Mouse (Mus musculus): ENCODE results near the gene Zic1. TPM values are rescaled to one million over a fixed set of nuclear protein-coding genes. Genes with fewer than 3 reads are reported as not detected.
A peak's percentile ranks its signal among the peaks of the same experiment; 100 is the strongest.

The Zic1 gene
- polyA plus RNA-seq, 1 experiment from 2014 or later: not detected

DNA sequence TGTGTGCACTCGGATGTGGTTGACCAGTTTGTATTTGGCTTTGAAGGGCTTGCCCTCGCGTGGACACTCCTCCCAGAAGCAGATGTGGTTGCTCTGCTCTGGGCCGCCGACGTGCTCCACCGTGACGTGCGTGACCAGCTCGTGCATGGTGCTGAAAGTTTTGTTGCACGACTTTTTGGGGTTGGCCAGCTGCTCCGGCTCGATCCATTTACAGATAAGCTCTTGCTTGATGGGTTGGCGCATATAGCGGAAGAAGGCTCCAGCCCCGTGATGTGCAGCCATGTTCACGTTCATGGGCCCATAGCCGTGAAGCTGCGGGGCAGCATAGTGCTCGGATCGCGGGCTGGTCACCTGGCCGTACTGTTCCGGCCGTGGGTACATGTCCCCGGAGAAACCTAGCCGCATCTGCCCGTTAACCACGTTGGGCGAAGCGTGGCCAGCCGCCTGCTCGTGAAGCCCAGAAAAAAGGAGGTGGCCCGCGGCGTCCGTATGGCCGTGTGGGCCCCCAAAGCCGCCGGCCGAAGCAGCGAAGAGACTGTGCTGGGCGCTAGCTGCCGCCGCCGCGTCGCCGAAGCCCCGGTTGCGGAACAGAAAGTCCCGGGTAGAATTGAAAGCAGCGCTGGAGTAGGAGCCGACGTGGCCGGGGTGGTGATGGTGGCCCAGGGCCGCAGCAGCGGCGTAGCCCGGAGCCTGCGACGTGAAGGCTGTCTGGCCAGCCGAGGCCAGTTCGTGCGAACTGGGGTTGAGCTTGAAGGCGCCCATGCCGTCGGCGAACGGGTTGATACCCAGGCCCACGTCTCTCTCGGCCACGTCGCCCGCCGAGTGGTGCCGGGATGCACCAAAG, 1.3 kb downstream of the Zic1 start:
- H3K4me3 ChIP-seq: peak overlapping the region; percentile 17
- WGBS (ENCODE audit: insufficient replicate concordance): 2% methylated on average over 77 of the region's 77 CpGs
- H3K4me1 ChIP-seq: peaks cover 10% of the 10 kb centered on the region; the same call in 1 of the 2 replicates
- peak overlapping the region; percentile 44 for H3K4me2 ChIP-seq
- no peak overlapping the region for H3K27ac ChIP-seq
- peaks cover 96% of the 10 kb centered on the region for H3K27me3 ChIP-seq (replicated peaks)
- H3K9me3 ChIP-seq (replicated peaks): no peaks in the 10 kb centered on the region
- no peaks in the 10 kb centered on the region for H3K36me3 ChIP-seq
- no peak for ATAC-seq
- no peak overlapping the region for H3K9ac ChIP-seq

DNA sequence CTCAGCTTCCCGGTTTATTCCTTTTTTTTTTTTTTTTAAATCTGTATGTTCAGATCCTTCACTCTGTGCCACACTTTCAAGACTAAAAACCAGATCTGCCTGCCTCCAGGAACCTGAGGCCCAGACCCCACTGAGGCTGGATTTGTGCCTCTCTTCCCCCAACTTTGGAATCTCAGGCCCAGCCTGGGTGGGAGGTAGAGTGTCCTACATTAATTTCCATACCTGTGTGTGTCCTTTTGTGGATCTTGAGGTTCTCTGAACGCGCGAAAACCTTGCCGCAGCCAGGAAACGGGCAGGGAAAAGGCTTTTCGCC, 1.8 kb downstream of the Zic1 start:
- Histone ChIP-seq H3K4me3 (no peak overlapping the region), H3K36me3 (no peaks in the 10 kb centered on the region), H3K27me3 (replicated peaks) (peaks cover 93% of the 10 kb centered on the region), H3K27ac (no peak overlapping the region), H3K4me2 (no peak overlapping the region), H3K9ac (no peak overlapping the region), H3K4me1 (peaks cover 10% of the 10 kb centered on the region; the same call in 1 of the 2 replicates), H3K9me3 (replicated peaks) (no peaks in the 10 kb centered on the region)
- 3% methylated on average over 7 of the region's 7 CpGs for WGBS (ENCODE audit: insufficient replicate concordance)
- ATAC-seq: no peak

DNA sequence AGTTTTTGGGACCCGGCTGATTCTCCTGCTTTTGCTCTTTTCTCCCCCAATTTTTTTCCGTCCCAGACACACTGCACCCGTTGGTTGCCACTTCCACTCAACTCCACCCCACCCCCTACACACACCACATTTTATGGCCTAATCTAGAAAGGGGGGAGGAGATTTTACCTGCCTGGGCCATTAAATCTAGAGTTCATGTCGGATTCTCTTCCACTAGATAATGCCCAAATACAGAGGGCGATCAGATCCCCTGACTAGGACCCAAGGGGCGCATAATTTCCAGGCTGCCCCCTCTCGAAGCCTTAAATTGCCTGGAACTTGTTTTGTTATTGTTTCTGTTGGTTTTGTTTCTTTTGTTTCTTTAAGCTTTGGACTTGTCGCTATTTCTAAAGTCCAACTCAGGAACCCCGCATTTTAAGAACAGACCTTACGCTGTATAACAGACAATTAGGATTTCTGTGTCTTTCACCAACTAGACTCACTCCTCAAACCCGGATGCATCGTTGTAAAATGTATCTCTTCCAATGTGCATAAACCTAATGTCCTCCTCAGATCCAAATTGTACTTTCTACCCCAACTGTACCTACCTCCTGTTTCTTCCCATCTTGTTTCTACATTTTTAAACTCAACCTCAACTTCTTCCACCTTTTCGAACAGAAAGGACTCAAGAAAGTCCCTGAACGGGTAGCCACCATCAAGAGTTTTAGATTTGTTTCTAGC, 2.4 kb downstream of the Zic1 start:
- peaks cover 10% of the 10 kb centered on the region; the same call in 1 of the 2 replicates for H3K4me1 ChIP-seq
- WGBS (ENCODE audit: insufficient replicate concordance): 5% methylated on average over 14 of the region's 14 CpGs
- H3K27ac ChIP-seq: no peak overlapping the region
- no peak for ATAC-seq
- H3K9me3 ChIP-seq (replicated peaks): no peaks in the 10 kb centered on the region
- no peak overlapping the region for H3K9ac ChIP-seq
- H3K36me3 ChIP-seq: no peaks in the 10 kb centered on the region
- no peak overlapping the region for H3K4me2 ChIP-seq
- no peak overlapping the region for H3K4me3 ChIP-seq
- H3K27me3 ChIP-seq (replicated peaks): peaks cover 87% of the 10 kb centered on the region

DNA sequence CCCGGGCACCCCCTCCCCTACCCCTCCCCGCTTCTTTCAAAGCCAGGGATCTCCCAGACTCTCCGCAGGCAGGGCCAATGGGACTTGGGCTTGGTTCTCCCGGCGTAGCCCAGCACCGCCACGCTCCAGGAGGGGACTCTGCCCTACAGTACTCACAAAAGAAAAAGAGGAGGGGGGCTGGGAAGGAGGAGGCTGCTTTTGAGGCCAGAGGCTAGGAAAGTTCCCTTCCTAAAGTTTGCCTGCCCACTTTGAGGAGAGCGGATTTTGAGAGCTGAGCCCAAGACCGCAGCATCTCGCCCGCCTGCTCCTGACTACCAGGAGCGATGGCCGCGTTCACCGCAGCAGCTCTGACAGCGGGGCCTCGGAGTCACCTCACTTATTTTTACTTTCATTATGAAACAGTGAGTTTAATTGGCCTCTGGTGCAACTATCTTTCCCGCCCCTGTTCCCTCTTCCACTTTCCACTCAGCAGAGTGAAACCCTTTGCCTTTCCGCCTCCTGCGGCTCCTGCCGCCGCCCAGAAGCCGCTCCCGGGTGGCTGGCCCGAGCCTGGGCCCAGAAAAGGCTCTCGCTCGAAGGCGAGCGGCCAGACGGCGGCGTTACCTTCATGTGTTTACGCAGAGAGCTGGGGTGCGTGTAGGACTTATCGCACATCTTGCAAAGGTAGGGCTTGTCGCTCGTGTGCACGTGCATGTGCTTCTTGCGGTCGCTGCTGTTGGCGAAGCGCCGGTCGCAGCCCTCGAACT, 3.6 kb downstream of the Zic1 start, which contains the start of gene Zic4:
Zic4 (plus strand) TSS at position 558 of the 746 bp plus-strand sequence.
- Histone ChIP-seq H3K9me3 (replicated peaks) (no peaks in the 10 kb centered on the region), H3K4me3 (peak within 1 kb of the TSS; percentile 35), H3K27me3 (replicated peaks) (peaks cover 85% of the 10 kb centered on the region), H3K27ac (no peak within 1 kb of the TSS), H3K4me2 (peak within 1 kb of the TSS; percentile 48), H3K9ac (no peak within 1 kb of the TSS), H3K4me1 (peaks cover 10% of the 10 kb centered on the region; the same call in 1 of the 2 replicates), H3K36me3 (no peaks in the 10 kb centered on the region)
- no peak for ATAC-seq
- WGBS (ENCODE audit: insufficient replicate concordance): under 1% methylated on average over 41 of the region's 45 CpGs

DNA sequence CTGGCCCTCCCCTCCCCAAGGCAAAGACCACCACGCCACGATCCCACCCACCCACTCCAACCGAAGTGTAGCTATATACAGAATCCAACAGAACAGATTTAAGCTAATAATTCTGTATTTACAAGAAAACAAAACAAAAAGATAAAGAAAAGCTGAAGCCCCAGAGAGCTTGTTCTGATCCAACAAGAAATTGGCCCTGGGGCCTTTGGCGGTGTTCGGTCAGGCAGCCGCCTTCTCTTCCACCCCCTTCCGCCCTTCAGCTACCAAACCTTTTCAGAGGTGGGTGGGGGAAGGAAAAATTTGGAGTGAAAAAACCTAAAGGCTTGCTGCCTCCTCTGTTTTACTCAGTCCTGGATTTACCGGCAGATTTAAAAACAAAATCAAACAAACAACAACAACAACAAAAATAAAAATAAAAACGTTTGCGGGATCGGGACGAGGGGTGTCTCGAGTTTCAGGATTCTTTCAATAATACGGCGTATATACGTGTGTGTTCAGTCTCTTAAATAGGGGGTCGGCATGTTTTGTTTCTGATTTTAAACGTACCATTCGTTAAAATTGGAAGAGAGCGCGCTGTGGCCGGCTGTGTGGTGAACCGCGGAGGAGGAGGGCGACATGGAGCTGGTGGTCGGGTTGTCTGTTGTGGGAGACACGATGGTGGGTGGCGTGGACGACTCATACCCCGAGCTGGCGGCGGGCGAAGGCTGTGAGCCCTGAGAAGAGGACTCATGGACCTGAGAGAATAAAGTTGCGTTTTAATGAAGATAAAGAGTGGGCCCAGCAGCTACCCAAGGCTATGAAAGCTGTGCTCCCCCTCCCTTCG, 4.4 kb downstream of the Zic1 start:
- Histone ChIP-seq H3K4me3 (peak overlapping the region; percentile 35; the same call in 1 of the 2 replicates), H3K4me1 (peaks cover 10% of the 10 kb centered on the region; the same call in 1 of the 2 replicates), H3K9ac (no peak overlapping the region), H3K27ac (no peak overlapping the region), H3K27me3 (replicated peaks) (peaks cover 85% of the 10 kb centered on the region), H3K36me3 (no peaks in the 10 kb centered on the region), H3K9me3 (replicated peaks) (no peaks in the 10 kb centered on the region), H3K4me2 (no peak overlapping the region)
- 3% methylated on average over 35 of the region's 35 CpGs for WGBS (ENCODE audit: insufficient replicate concordance)
- no peak for ATAC-seq

DNA sequence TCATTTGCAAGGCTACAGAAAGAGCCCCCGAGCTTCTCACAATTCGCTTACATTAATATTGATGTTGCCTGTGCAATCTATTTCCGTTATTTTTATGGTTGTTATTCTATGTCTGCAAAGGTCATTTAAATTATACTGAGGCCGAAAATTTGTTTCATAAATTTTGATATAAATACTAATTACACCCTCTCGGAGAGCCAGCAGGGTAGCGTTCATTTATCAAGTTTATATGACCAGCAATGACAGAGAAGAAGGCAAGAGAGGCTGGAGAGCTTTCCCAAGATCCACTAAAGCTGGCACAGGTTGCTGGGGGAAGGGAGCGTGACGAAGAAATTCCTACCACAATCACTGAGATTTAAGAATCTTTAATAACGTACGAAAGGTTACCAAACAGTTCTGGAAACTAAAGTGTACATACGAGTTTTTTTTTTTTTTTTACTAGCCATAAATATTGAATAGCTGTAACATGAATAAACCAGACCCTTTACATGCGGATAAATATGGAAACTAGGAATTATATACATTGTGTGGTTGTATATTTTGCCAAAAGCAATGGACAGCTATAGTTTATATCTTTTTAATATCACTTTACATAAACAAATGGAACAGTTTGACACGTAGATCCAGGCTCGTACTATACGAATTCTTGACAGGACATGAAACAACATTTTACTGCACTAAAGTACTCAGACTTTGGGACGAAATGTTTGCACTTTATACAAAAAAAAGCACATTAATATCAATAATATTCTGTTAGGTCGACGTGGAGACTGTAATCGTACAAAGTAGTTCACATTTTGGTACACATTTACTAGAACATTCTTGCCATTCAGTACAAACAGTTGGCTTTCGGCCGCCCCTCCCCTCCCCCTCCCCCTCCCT, 5.2 kb downstream of the Zic1 start:
- WGBS (ENCODE audit: insufficient replicate concordance): 6% methylated on average over 21 of the region's 21 CpGs
- no peak overlapping the region for H3K4me2 ChIP-seq
- H3K9ac ChIP-seq: no peak overlapping the region
- H3K36me3 ChIP-seq: no peaks in the 10 kb centered on the region
- H3K9me3 ChIP-seq (replicated peaks): no peaks in the 10 kb centered on the region
- H3K27ac ChIP-seq: no peak overlapping the region
- no peak overlapping the region for H3K4me3 ChIP-seq
- H3K4me1 ChIP-seq: peaks cover 10% of the 10 kb centered on the region; the same call in 1 of the 2 replicates
- ATAC-seq: no peak
- peaks cover 85% of the 10 kb centered on the region for H3K27me3 ChIP-seq (replicated peaks)

DNA sequence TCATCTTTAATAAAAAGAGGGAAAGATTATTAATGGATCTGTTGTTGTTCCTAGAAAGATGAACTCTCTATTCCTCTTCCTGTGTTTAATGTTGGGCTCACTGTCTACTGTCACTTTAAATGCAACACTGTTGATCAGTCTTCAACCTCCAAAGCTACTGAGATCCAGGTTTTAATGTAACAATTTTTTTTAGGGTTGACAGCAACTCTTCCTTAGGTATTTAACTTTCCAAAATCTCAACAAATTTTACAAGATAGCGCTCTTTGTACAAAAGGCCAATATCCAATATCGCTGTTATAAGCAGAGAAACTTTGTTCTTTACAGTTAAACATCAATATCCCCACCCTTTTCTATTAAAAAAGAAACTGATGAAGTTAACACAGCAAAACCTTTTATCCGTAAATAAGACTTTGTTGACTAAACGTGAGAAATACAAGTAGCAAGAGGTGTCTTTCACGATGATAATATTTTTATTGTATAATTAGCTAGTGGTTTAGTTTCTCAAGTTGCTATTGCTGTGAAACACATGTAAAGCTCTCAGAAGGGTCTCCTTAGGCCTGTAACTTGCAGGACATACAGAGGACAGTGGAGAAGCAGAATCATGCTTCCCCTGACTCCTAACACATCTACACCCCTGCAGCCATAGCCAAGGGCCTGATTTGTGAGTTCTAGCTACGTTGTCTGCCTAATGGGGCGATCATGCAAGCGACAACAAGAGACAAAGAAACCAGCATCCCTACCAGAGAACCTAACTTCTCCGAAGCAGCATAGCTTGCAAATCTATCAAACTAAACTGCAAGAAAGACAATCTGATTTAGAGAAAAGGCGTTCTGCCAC, 6.5 kb downstream of the Zic1 start:
- peaks cover 5% of the 10 kb centered on the region; the same call in 1 of the 2 replicates for H3K4me1 ChIP-seq
- no peak overlapping the region for H3K4me3 ChIP-seq
- no peak overlapping the region for H3K27ac ChIP-seq
- no peak for ATAC-seq
- H3K36me3 ChIP-seq: no peaks in the 10 kb centered on the region
- H3K9ac ChIP-seq: no peak overlapping the region
- H3K4me2 ChIP-seq: no peak overlapping the region
- no peaks in the 10 kb centered on the region for H3K9me3 ChIP-seq (replicated peaks)
- H3K27me3 ChIP-seq (replicated peaks): peaks cover 85% of the 10 kb centered on the region
- 9% methylated on average over 10 of the region's 10 CpGs for WGBS (ENCODE audit: insufficient replicate concordance)

DNA sequence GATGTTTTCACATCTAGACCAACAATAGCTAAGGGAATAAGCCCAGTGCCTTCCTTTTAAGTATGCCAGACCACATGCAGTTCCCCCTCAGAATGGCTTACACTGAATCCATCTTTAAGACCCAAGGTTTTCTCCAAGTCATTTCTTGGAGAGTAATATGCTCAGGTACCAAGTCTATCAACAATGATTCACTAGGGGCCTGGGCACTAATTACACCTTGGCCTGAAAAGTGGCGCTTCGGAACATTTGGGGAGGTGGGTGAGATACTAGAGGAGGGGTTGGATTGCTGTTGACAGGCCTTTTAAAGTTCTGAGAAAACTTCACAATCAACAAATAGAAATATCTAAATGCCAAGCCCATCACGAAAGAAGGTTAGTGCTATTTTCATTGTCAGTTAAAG, 8.3 kb downstream of the Zic1 start:
- WGBS (ENCODE audit: insufficient replicate concordance): 9% methylated on average over 3 of the region's 3 CpGs

DNA sequence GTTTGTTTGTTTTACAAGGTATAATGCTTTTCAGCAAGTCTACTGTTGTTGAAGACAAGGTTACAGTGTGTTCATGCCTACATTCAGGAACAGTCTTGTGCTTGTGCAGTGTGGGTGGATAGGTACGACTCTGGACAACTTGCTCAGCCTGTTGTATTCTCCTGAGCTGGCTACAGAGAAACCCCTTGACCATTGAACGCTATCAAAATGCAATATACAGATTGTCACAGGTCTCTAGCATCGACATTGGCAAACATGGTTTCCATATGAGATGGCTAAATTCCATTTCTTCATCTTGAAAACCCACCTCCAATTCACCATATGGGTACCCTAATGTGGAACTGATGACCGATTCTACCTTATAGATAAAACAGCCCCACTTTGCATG, 9.3 kb downstream of the Zic1 start:
- Histone ChIP-seq H3K4me2 (no peak overlapping the region), H3K36me3 (no peaks in the 10 kb centered on the region), H3K27ac (no peak overlapping the region), H3K4me1 (no peaks in the 10 kb centered on the region), H3K9me3 (replicated peaks) (no peaks in the 10 kb centered on the region), H3K27me3 (replicated peaks) (peaks cover 84% of the 10 kb centered on the region), H3K4me3 (no peak overlapping the region), H3K9ac (no peak overlapping the region)
- 17% methylated on average over 4 of the region's 4 CpGs for WGBS (ENCODE audit: insufficient replicate concordance)
- ATAC-seq: no peak

More for the DNA sequence above, 8.3 kb downstream of the Zic1 start:
- ATAC-seq: no peak
- no peak overlapping the region for H3K4me3 ChIP-seq
- no peak overlapping the region for H3K9ac ChIP-seq
- H3K36me3 ChIP-seq: no peaks in the 10 kb centered on the region
- no peak overlapping the region for H3K4me2 ChIP-seq
- H3K4me1 ChIP-seq: peaks cover 5% of the 10 kb centered on the region; the same call in 1 of the 2 replicates
- H3K9me3 ChIP-seq (replicated peaks): no peaks in the 10 kb centered on the region
- peaks cover 85% of the 10 kb centered on the region for H3K27me3 ChIP-seq (replicated peaks)
- H3K27ac ChIP-seq: no peak overlapping the region
